Mouse (Mus musculus): ENCODE data around the gene Pomgnt1.

The Pomgnt1 gene

DNA sequence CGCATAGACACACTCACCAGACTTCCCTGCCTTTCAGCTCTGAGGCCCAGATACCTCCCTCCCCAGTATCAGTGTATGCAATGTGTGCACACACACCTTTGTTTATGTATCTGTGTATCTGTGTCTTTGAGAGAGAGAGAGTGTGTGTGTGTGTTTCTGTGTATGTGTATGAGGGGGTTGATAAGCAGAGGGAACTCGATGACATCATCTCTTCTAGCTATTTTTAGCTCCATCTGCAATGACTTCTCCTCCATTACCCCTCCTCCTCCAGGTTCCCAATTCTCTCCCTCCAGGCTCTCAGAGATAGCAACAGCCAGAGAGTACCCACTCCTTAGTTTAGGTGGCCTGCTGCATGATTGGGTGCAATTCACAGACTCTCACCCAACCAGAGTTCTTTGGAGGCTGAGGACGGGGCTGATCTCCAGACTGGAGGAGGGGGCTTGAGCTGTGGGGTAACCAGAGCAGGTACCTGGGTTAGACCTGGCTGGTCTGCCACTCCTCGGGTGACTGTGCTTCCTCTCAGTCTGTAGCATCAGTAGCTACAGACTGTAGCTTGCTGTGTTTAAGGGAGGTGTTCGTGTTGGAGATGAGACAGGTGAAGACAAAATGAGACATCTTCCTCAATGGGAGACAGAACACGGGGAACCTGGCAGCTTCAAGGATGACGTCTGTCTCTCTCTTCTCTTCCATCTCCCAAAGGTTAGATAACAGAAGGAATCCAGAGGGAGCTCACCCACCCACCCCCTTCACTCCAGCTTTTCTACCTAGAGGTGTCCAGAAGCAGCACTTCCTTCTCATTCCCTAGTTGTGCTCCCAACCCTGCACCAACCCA, 52.3 kb downstream of the Pomgnt1 start:
- POLR2A ChIA-PET = interaction anchor here in 3 of 4 experiments (0.6 to 8.1 kb wide), 24 partner anchors 8 to 382 kb away, joined by 3 to 43 read pairs (median 4); partner anchors contain the start of genes Gpbp1l1 (in 2 of the 3), Pik3r3 (in 2 of the 3), Lrrc41 (in 1 of the 3) and Lurap1 (in 1 of the 3)
- CTCF ChIA-PET = interaction anchor here in 2 of 4 experiments (0.5 to 0.6 kb wide), 4 partner anchors 71 to 418 kb away, joined by 3 to 9 read pairs (median 5); no protein-coding TSS in a partner anchor

DNA sequence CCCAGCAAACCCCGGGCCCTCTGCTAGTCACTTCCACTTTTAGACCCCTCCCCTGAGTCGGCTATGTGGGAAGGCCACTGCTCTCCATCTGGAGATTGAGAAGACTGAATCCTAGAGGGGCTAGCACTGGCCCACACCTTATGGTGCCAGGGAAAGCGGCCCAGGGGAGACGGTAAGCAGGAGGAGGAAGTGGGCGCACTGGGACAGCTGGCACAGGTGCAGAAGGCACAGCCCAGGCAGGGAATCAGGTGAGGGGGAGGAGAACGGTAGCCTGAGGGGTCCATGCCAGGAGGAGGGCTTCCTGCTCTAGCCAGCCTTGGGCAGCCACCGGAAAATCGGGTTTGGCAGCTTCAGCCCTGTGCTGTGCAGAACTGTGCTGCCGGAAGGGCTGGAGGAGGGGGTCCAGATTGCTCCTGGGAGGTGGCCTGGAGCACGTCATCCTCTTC, 52.9 kb downstream of the Pomgnt1 start:
- CTCF ChIA-PET = interaction anchor here in 1 of 4 experiments (0.6 kb wide), 1 partner anchor 231 kb away, joined by 7 read pairs; no protein-coding TSS in a partner anchor
- POLR2A ChIA-PET = interaction anchor here (0.7 to 8.1 kb wide), 28 partner anchors 8 to 475 kb away, joined by 3 to 43 read pairs (median 4); partner anchors contain the start of genes Gpbp1l1 (in 3 of the 4), Pik3r3 (in 2 of the 4), Lrrc41 (in 1 of the 4) and Lurap1 (in 1 of the 4)

DNA sequence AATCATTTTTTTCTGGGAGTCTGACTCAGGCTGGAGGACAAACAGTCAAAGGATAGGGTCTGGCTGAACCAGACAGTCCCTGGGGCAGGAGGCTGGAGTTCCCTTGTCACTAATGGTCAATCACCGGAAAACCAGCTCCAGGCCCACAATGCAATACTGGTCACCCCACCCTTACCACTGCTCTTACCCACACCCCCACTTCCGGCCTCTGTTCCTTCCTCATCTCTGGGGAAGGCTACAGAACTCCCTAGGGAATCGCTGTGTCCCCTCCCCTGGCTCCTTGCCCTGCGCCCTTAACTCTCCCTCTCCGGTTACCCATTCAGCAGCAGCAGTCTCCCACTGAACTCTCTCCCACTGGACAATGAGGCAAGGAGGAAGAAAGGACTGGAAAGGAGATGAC, 53.5 kb downstream of the Pomgnt1 start:
- ChIA-PET POLR2A (interaction anchor here (0.6 to 8.1 kb wide), 27 partner anchors 8 to 474 kb away, joined by 3 to 43 read pairs (median 4); partner anchors contain the start of genes Gpbp1l1 (in 3 of the 4), Pik3r3 (in 3 of the 4), Lrrc41 (in 1 of the 4) and Pomgnt1 (in 1 of the 4)), CTCF (interaction anchor here in 2 of 4 experiments (0.7 kb wide), 2 partner anchors 42 to 80 kb away, joined by 3 read pairs; no protein-coding TSS in a partner anchor)

DNA sequence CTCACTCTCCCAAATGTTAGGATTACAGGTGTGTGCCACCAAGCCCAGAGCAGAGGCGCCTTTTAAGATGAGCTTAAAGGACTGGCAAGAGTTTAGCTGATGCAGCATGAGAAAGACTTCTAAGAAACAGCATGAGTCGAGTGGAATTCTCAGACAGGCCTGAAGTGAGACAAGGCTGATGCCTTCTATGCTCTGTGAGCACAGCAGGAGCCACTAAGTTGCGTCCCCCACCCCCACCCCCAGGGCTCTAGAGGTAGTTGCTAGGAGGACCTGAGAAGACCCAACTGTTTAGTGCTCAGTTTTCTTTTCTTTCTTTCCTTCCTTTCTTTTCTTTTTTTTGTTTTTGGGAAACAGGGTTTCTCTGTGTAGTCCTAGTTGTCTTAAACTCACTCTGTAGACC, 58.4 kb downstream of the Pomgnt1 start:
- POLR2A ChIA-PET = interaction anchor here (0.6 to 4.5 kb wide), 14 partner anchors 9 to 504 kb away, joined by 3 to 35 read pairs (median 4); partner anchors contain the start of genes 1700042G07Rik (in 2 of the 4), Gm49337 (in 2 of the 4), Pik3r3 (in 2 of the 4) and Nsun4 (in 1 of the 4)

DNA sequence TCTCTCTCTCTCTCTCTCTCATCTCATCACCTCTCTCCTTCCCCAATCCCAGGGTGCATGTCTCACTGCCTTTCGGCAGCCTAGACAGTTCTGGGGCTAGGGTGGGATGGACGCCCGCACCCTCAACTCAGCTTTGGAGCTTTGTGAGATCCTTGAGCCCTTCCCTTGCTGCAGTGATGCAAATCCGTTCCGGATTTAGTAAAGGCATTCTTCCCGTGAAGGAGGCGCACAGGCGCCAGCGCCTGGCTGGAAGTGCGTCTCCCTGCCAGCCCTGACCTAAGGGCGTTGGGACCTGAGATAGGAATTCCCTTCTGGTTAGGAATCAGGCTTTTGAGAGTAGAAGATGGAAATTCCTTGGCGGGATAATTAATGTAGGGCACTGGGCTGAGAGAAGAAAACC, 59.1 kb downstream of the Pomgnt1 start:
- POLR2A ChIA-PET = interaction anchor here (0.6 to 4.5 kb wide), 19 partner anchors 9 to 503 kb away, joined by 3 to 35 read pairs (median 5); partner anchors contain the start of genes 1700042G07Rik (in 2 of the 4), Gm49337 (in 2 of the 4), Pik3r3 (in 2 of the 4) and Nsun4 (in 1 of the 4)
- CTCF ChIA-PET = interaction anchor here in 2 of 4 experiments (0.6 to 1.8 kb wide), 3 partner anchors 10 to 212 kb away, joined by 3 read pairs; partner anchors contain the start of genes 1700042G07Rik (in 1 of the 2) and Gm49337 (in 1 of the 2)

More for the DNA sequence above, 58.4 kb downstream of the Pomgnt1 start:
- CTCF ChIA-PET = interaction anchor here in 1 of 4 experiments (1.8 kb wide), 1 partner anchor 9 kb away, joined by 3 read pairs; the partner anchor contains the start of genes 1700042G07Rik and Gm49337

DNA sequence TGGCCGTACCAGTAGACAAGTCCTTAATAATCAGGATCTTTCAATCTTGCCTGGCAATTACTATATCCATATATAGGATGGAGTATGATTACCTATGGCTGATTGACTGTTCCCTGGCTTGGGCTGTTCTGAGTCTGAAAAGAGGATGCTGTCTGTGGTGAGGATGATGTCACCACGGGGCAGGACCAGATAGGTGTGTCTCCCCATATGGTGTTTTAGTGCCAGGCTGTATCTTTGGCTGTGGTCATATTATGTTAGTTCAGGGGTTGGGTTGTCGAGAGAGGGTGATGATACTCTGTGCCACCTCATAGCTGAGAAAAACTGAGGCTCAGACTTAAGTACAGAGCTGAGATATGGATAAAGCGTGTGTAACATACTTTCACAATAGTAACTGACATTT, 61.4 kb downstream of the Pomgnt1 start:
- CTCF ChIA-PET = no interaction called here
- POLR2A ChIA-PET = interaction anchor here in 2 of 4 experiments (1.7 to 4.5 kb wide), 4 partner anchors 9 to 36 kb away, joined by 4 to 35 read pairs (median 6); partner anchors contain the start of gene Pik3r3 (in 1 of the 2)

DNA sequence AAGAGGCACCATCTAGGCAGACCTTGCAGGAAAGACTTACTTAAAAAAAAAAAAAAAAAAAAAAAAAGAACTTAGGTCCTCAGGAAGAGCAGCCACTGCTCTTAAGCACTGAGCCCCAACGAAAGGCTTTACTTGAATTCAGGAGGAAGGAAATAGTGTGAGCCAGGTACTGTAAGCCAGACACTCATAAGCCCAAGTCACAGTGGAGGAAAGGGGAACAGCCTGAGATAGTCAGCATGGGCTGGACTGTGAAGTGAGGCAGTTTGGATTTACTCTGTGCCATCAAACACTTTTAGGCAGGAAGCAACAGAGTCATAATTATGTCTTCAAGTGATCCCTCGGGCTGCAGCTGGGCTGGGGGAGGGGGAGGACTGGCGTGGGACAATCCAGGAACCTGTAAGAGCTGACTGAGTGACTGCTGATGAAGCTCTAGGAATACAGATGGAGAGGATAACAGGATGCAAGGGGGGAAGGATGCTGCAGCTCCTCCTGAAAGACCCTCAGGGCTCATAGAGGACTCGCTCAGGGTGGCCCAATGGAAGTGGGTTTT, 68.7 kb downstream of the Pomgnt1 start:
- ChIA-PET POLR2A (interaction anchor here in 2 of 4 experiments (0.9 to 2.2 kb wide), 7 partner anchors 9 to 145 kb away, joined by 3 to 6 read pairs (median 4); no protein-coding TSS in a partner anchor), CTCF (interaction anchor here in 2 of 4 experiments (0.5 to 0.8 kb wide), 2 partner anchors 23 to 49 kb away, joined by 4 to 5 read pairs; no protein-coding TSS in a partner anchor)

DNA sequence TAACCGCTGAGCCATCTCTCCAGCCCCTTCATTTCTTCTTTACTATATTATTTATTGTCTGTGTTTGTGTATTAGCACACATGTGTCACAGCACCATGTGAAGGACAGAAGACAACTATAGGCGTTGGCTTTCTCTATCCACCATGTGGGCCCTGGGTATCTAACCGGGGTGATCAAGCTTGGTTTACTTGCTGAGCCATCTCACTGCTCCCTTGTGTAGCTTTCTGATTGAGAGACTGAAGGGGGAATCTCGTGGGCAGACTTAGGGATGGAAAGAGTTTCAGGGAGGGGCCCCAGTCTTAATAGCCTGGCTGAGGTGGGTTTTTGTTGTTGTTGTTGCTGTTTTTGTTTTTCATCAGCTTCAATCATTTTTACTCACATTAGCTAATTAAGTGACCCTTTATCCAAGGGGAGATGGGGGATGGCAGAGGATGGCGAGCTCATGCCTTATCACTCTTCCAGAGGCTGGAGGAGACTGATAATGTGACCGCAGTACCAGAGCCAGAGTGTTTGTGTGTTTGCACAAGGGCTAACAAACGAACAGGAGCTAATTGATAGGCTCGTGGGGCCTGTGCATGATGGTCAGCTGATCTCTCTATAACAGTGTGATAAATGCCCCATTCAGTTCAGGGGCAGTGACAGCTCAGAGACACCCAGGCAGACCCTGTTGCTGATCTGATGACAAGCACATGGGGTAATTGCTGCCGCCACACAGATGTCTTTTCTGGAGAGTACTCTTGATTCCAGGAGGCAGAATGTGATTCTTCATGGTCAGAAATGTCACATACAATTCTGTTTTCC, 70.1 kb downstream of the Pomgnt1 start:
- CTCF ChIA-PET = interaction anchor here in 1 of 4 experiments (0.5 to 1.0 kb wide), 2 partner anchors 24 to 291 kb away, joined by 3 read pairs; no protein-coding TSS in a partner anchor

DNA sequence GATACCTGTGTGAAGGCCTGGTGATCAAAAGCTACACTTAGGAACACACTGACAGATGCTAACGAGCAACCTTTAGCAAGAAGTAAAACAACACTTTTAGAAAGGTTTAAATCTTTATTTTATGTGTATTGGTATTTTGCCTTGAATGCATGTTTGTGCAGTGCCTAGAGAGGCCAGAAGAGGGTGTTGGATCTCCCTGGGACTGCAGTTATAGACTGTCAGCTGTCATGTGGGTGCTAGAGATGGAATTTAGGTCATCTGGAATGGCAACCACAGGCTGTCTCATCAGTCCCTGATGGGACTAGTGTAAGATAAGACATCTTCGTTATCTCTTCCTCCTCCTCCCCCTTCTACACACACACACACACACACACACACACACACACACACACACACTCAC, 74.8 kb downstream of the Pomgnt1 start:
- CTCF ChIA-PET = interaction anchor here in 3 of 4 experiments (0.5 to 1.4 kb wide), 4 partner anchors 18 to 576 kb away, joined by 3 to 4 read pairs (median 4); no protein-coding TSS in a partner anchor
- POLR2A ChIA-PET = interaction anchor here in 2 of 4 experiments (0.6 to 2.2 kb wide), 3 partner anchors 11 to 323 kb away, joined by 3 to 6 read pairs (median 4); no protein-coding TSS in a partner anchor

More for the DNA sequence above, 70.1 kb downstream of the Pomgnt1 start:
- POLR2A ChIA-PET = interaction anchor here (0.6 to 2.0 kb wide), 5 partner anchors 10 to 385 kb away, joined by 3 to 7 read pairs (median 4); partner anchors contain the start of gene Pik3r3 (in 1 of the 4)

DNA sequence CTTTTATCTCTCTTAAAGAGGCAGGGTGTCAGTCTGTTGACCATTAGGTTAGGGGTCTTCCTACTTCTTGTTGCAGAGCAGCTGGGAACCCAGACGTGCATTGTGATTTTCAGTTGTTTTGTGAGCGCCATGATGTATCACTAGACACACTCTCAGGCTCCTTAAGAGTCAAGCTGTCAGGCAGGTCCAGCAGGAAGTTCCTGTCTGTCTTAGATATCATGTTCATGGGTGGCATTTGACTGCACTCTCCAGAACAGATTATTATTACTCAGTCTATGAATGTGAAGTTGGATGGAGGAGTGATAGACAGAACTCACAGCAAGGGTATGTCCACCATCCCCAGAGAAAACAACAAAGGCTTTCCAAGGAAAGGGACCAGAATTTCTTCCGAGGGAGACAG, 80.8 kb downstream of the Pomgnt1 start:
- ChIA-PET CTCF (interaction anchor here in 1 of 4 experiments (1.2 kb wide), 1 partner anchor 17 kb away, joined by 4 read pairs; the partner anchor contains the start of gene Pik3r3), POLR2A (interaction anchor here in 3 of 4 experiments (0.6 to 2.5 kb wide), 3 partner anchors 17 to 32 kb away, joined by 4 to 10 read pairs (median 5); partner anchors contain the start of gene Pik3r3 (in 2 of the 3))

DNA sequence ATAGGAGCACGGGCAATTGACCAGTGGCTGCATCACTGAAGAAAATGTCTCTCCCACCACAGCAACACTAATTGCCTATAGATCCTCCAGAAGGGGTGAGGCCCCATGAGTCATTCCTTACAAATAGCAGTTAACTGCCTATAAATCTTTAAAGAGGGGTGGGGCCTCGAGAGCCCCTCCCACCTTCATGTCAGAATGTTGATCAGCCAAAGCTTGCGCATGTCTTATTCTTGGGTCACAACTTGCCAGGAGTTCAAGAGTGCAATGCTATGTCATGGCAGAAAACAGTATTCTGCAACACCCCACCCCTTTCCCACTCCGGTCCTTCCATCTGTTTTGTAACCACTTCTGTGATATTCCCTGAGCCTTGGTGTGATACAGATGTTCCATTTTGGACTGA, 82.9 kb downstream of the Pomgnt1 start:
- POLR2A ChIA-PET = interaction anchor here in 2 of 4 experiments (0.7 to 3.4 kb wide), 3 partner anchors 10 to 303 kb away, joined by 3 to 12 read pairs (median 3); partner anchors contain the start of gene Pik3r3 (in 1 of the 2)
- CTCF ChIA-PET = interaction anchor here in 1 of 4 experiments (0.7 kb wide), 1 partner anchor 19 kb away, joined by 3 read pairs; no protein-coding TSS in a partner anchor

DNA sequence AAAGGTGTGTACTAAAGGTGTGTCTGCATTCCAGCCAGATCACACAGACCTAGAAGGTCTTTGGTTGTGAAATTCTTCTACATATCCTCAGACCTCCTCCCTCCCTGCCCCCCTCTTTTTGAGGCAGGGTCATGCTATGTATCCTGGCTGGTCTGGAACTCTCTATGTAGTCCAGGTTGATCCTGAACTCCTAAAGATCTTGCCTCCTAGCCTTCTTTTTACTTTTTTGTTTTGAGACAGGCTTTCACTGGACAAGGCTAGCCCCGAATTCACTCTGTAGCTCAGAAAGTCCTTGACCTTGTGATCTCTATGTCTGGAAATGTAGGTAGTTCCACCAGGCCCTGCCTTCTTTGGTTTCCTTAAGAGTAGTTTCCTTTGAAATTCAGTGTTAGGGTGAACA, 85.3 kb downstream of the Pomgnt1 start:
- ChIA-PET CTCF (interaction anchor here in 2 of 4 experiments (0.6 to 0.8 kb wide), 2 partner anchors 12 to 149 kb away, joined by 3 read pairs; partner anchors contain the start of gene Pik3r3 (in 1 of the 2)), POLR2A (interaction anchor here in 2 of 4 experiments (0.9 to 3.4 kb wide), 5 partner anchors 9 to 92 kb away, joined by 3 to 16 read pairs (median 6); partner anchors contain the start of genes Pik3r3 (in 2 of the 2), 1700042G07Rik (in 1 of the 2) and Gm49337 (in 1 of the 2))
